Mouse (Mus musculus): ENCODE data around the gene Sart3.

The Sart3 gene

DNA sequence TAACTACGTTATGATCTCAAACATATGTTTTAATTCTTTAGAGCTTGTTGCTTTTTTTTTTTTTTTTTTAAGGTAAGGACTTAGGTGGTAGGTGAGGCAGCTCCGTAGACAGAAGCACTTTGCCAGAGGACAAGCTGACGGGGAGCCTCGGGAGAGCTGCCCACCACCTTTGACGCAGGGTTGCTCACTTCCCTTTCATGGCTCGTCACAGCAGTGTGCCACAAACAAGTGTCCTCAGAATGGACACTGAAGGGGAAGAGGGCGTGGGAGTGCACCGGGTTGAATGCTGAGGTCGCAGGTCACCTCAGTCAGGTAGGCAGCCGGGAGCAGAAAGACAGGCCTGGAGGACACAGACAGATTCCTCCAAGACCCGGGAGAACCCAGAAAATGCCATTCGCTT is 46.9 kb downstream of the Sart3 start:
- no peak for DNase-seq (ENCODE audit: low spot score)

DNA sequence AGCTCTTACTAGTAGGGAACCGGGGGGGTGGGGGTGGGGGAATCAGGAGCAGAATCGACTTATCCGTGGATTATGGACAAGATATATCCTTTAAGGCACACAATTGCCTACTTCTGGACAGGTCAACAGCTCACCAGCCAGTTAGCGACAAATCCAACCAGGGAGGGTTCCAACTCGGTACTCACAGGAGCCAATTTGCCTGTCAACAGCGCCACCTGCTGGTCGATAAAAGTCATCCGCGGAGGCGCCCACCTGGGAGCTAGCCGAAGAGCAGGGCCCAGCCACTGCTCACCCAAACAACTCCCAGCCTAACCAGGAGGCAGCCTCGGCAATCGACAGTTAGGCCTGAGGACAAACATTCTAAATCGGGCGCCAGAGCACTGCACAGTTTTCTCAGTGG is 47.9 kb downstream of the Sart3 start, which contains the start of gene 1700069L16Rik:
Gene 1700069L16Rik (minus strand): TSS at position 327 of the 400 bp plus-strand sequence.
- peak; percentile 95 for DNase-seq (ENCODE audit: low spot score)

DNA sequence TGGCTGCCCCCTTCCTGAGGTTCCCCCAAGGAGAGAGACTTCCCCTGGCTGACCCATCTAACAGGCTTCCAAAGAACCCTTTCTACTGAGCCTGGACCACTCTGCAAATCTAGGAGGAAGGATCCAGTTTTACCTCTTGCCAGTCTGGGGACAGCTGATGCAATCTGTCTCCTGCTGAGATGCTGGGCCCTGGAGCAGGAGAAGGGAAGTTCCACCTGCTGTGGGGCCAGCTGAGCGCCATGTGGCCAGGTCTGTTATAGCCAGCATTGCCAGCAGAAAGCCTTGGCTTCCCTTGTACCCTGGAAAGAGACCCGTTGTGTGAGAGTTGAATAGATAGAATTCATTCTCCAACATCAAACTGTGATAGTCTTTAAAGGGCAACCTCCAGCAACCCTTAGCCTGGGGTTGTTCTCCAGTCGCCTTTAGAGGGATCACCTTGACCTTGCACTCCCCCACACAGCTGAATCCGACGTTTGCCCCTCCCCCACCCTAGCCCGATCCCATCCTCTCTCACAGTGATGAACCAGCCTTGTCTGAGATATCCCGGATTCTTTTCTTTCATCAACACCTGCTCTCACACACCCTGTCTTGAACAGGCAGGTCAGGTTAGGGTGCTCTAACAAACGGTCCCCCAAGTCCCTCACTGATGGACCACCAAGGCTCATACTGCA is 48.6 kb downstream of the Sart3 start:
- DNase-seq (ENCODE audit: low spot score): no peak

DNA sequence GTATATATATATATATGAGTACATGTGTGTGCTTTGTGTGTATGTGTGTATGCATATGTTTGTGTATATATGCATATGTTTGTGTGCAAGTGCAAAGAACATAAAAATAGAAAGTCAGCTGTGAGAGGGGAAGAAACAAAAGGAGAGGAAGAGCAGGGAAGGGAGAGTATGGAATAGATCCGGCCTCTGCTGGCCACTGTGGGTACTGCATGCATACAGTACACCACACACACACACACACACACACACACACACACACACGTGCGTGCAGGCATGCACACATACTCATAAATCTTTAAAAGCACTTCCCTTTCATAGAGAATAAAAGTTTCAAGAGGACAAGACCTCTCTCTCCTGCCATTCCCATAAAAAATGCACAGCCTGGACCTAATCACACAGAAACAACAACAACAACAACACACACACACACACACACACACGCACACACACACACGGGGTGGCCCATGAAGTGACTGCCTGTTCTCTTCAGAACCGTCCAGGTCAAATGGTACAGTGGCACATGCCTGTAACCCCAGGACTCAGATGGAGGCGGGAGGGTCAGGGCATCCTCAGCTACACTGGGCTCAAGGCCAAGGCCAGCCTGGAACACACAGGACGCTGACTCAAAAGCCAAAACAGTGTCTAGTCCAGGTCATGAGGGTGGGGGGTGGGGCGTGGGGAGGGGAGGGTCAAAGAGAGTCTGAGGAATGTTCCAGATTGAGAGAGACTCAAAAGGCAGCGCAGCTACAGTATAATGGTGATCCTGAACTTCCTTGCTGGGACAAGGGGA is 49.9 kb downstream of the Sart3 start:
- no peak for DNase-seq (ENCODE audit: low spot score)

DNA sequence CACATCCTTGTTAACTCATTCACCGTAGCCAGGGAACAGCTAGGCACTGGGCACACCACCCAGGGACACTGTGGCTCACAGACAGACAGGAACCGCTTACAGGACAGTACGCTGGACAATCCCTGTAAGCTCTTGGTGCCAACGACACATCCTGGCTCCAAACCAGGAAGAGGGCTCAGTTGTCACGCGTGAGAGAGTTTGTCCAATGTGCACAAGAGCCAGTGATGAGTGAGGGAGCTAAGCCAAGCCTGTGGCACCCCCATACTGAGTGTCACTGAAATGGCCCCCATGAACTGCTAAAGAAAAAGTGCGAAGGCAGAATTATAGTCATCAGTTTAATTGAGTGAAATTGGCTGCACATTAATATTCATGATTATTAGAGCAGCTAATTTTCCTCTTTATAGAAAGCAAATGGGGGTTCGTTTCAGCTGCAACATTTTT is 53.1 kb downstream of the Sart3 start:
- DNase-seq (ENCODE audit: low spot score): no peak

DNA sequence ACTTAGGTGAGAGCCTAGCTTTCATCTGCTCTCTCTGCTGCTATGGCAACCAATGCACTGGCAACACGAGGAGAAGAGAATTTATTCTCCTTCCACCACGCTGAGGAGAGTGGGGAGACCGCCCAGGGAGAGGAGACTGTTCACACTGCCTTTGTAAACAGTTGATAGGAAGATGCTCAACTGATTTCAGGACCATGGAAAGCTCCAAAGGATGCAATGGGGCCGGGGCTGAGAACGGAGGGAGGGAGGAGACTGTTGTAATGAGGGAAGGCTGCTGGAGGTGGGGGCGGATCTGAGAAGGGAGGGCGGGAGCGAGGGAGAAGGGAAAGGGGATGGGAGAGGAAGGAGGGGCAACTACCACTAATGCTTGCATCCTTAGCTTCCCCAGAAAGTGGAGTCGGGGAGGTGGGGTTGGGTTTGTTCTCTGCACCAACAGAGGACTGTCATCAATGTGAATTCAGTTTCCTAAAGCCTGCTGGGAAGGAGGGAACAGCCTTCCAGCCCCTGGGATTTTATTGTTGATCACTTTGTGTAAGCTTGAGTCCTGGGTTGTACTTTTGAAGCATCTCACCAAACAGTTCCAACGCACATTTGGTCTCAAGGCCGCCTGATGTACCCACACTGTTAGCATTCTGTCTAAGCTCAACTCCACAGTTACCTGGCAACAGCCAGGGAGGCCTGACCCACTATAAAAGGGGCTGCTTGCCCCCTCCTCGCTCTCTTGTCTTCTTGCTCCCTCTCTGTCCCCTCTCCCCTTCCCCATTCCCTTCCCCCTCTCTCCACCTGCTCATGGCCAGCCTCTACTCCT is 55.5 kb downstream of the Sart3 start:
- peak; percentile 93 for DNase-seq (ENCODE audit: low spot score)

DNA sequence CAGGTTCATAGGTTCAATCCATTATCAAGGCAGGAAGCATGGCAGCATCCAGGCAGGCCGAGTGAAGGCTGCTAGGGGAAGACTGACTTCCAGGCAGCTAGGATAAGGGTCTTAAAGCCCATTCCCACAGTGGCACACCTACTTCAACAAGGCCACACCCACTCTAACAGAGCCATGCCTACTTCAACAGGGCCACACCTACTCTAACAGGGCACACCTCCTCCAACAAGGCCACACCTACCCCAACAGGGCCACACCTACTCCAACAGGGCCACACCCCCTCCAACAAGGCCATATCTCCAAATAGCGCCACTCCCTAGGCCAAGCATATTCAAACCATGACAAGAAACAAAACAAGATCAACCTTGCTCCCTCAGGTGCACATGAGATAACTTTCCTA is 59.4 kb downstream of the Sart3 start:
- DNase-seq (ENCODE audit: low spot score): no peak

DNA sequence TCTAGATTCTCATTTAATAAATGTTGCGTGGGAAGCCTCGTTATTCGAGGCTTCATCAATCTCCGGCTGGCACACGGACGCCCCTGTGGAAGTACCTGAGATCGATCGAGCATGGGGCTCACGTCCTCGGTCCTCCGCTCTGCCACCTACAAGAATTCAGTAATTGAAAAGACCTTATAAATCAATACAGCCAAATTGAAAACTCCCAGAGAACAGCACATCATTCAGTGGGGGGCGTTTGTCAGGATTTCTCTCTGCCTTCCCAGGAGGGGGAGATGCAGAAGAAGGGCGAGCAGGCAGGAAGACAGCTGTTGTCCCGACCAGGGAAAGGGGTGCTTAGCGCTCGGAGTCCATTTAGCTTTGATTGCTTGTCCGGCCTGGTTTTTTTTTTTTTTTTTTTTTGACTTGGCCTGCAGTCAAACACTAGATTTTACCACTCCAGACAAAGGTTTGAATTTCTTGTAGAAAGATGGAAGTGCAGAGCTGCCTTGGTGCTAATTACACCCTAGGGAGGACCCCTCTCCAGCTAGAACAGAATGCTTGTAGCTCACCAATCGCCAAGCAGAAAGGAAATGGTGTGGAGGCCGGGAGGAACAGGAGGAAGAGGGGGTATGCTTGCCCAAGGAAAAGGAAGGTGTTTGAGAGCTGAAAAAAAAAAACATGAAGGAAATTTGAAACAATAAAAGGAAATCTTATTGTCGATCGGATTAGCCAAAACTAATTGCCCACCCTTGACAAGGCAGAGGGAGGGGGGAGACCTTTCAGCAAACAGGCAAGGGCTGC is 68.3 kb downstream of the Sart3 start:
- no peak for DNase-seq (ENCODE audit: low spot score)

DNA sequence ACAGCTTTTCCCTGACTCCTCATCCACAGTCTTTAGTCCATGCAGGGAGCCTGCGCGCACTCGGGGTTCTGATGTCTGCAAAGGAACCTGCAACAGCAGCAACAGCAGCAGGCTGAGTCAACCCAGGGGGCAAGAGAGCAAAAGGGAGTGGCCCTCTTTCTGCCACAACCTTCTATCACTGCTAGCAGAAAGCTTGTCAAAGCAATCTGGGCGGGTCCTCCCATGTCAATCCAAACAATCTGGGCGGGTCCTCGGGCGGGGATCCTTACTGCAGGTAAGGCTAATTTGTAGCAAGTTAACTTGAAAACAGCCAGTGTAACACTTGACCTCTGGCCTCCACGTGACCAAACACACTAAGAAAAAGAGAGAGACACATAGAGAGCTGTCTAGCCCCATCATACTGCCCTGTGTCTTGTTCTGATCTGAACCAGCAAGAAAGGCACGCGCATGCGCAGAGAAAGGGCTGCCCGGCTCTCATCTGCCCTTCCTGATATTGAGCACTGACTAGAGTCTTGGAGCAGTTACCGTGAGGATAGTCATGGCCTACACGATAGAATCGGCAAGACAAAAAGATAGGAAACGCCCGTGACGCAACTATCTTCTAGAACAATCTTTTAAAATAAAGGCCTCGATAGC is 71.8 kb downstream of the Sart3 start:
- DNase-seq (ENCODE audit: low spot score): no peak

DNA sequence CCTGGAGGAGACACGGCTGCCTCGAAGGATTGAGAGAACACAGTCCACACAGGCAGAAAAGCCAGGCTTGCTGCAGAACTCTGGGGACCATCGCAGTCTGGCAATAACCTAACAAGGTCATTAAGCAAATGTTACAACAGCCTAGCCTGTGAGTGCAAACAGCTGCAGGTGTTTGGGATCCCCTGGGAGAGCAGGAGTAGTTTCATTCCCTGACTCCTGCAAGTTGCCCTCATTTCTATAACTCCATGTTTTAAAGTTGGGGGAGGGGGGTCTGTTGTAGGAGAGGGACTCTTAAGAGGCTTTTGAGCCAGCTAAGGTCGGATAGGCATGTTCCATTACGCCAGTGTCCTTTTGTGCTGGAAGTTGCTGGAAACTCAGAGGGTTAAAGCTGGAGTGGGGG is 77.9 kb downstream of the Sart3 start:
- no peak for DNase-seq (ENCODE audit: low spot score)

DNA sequence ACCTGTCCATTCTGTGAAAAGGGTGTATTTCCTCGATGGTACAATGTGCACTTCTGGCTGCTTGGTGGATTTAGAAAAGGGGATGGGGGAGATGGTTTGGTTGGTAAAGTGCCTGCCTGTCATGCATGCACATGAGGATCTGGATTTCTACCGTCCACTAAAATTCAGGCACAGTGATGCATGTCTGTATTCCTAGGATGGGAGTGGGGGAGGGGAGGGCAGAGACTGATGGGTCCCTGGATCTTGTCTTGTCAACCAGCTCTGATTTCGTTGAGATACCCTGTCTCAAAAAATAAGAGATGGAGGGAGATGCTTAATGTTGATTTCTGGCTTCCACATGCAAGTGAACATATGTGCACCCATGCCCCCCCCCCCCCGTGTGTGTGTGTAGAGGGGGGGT is 78.3 kb downstream of the Sart3 start:
- DNase-seq (ENCODE audit: low spot score): no peak

DNA sequence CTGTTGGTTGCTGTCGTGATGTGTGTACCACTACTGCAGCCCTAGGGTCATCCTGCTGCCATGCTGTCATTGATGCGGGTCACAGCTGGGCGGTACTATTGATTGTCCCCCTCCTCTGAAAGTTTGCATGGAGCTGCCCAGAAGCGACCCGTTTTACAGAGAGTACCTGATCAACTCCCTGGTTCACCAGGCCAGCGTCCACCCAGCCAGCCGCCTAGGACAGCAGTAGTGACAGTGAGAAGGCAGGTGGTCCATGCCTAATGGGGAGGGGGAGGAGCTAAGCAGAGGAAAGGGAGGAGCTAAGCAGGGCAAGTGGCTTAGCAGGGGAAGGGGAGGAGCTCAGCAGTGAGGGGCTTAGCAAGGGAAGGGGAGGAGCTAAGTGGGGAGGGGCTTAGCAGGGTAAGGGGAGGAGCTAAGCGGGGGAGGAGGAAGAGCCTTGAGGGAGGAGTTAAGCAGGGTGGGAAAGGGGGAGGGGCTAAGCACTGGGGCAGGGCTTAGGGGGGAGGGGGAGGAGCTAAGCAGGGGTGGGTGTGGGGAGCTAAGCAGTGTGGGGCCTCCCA is 79.0 kb downstream of the Sart3 start:
- no peak for DNase-seq (ENCODE audit: low spot score)

Measured in embryo, embryonic 10 days (tissue).